Mouse (Mus musculus) midbrain, embryonic 14.5 days (tissue): ENCODE measurements at regions not wholly inside any gene's neighbourhood (a gene's known extent, or its start where the extent isn't known, plus 50 kb on each side); places are given as distances from the start of the nearest gene placed in this dataset.

ENCODE experiments used
- ATAC-seq: fragments of 200-750 bp; cut with Nextera tagmentation; 2 replicates; pipeline ENCODE4 v1.8.0; 2017; ENCODE audit warnings: moderate number of reproducible peaks, moderate library complexity; ENCODE audit not compliant: low FRiP score, low TSS enrichment
- DNase-seq: peaks from one replicate; pipeline ENCODE4 v3.0.0-alpha.2; 2015
- H3K27ac ChIP-seq: fragments of 300-500 bp; sonication (generic); replicated peaks from 2 replicates; pipeline ENCODE4 v1.5.1; 2014; ENCODE audit warnings: mild to moderate bottlenecking, low read depth, low read length, moderate library complexity
- H3K27me3 ChIP-seq: fragments of 300-500 bp; sonication (generic); 2 replicates; pipeline ENCODE4 v1.6.1; 2014; ENCODE audit warnings: low read length, control low read depth, mixed read lengths; ENCODE audit not compliant: control insufficient read depth, insufficient read depth
- H3K36me3 ChIP-seq: fragments of 300-500 bp; sonication (generic); 2 replicates; pipeline ENCODE4 v1.6.1; 2014; ENCODE audit warnings: low read length, control low read depth; ENCODE audit not compliant: control insufficient read depth, insufficient read depth
- H3K4me1 ChIP-seq: fragments of 300-500 bp; sonication (generic); 2 replicates; pipeline ENCODE4 v1.6.1; 2014; ENCODE audit warnings: mild to moderate bottlenecking, antibody characterized with exemption, low read length, control low read depth; ENCODE audit not compliant: control insufficient read depth, insufficient read depth
- H3K4me2 ChIP-seq: fragments of 300-500 bp; sonication (generic); 2 replicates; pipeline ENCODE4 v1.6.1; 2014; ENCODE audit warnings: mild to moderate bottlenecking, low read length, moderate library complexity
- H3K4me3 ChIP-seq: fragments of 300-500 bp; sonication (generic); replicated peaks from 2 replicates; pipeline ENCODE4 v1.5.1; 2014; ENCODE audit warnings: low read depth, low read length
- H3K9ac ChIP-seq: fragments of 300-500 bp; sonication (generic); replicated peaks from 2 replicates; pipeline ENCODE4 v1.6.1; 2014; ENCODE audit warnings: mild to moderate bottlenecking, low read length, moderate library complexity
- H3K9me3 ChIP-seq: fragments of 300-500 bp; sonication (generic); 2 replicates; pipeline ENCODE4 v1.6.1; 2016; ENCODE audit warnings: low read length, control low read depth, mixed read lengths; ENCODE audit not compliant: control insufficient read depth
- WGBS: fragments of 180-500 bp; shearing (Covaris S2); extraction: QIAGEN DNeasy Blood & Tissue Kit; methylation state at CpG from one replicate; pipeline ENCODE4 v1.1.7; 2014; 5-methylcytosine and 5-hydroxymethylcytosine counted together

- Histone ChIP-seq H3K4me2 (no peak overlapping the region), H3K9ac (no peak overlapping the region), H3K9me3 (no peaks in the 10 kb centered on the region), H3K4me1 (no peaks in the 10 kb centered on the region), H3K4me3 (no peak overlapping the region), H3K36me3 (no peaks in the 10 kb centered on the region), H3K27me3 (no peaks in the 10 kb centered on the region), H3K27ac (peak overlapping the region; percentile 22; the same call in 1 of the 2 replicates)
- ATAC-seq = no peak
- WGBS = 46% methylated on average over 4 of the region's 4 CpGs
- DNase-seq = no peak
Measured at GRCm38 (mm10) chr9:73242521-73243308, 129.5 kb downstream of the Rsl24d1 start.

GRCm38 (mm10) chr9:73244177-73244576 is 131.0 kb downstream of the Rsl24d1 start:
- H3K4me1 ChIP-seq = no peaks in the 10 kb centered on the region
- no peaks in the 10 kb centered on the region for H3K27me3 ChIP-seq
- ATAC-seq (no peak), DNase-seq (no peak)
- H3K27ac ChIP-seq = no peak overlapping the region
- H3K4me2 ChIP-seq = no peak overlapping the region
- no peak overlapping the region for H3K4me3 ChIP-seq
- no peaks in the 10 kb centered on the region for H3K36me3 ChIP-seq
- no peaks in the 10 kb centered on the region for H3K9me3 ChIP-seq
- WGBS = 83% methylated on average over 3 of the region's 3 CpGs
- no peak overlapping the region for H3K9ac ChIP-seq

GRCm38 (mm10) chr9:73245524-73245923 is 132.3 kb downstream of the Rsl24d1 start:
- ATAC-seq (no peak), DNase-seq (peak; percentile 32)
- Histone ChIP-seq H3K36me3 (no peaks in the 10 kb centered on the region), H3K4me1 (no peaks in the 10 kb centered on the region), H3K27ac (peak overlapping the region; percentile 49), H3K9ac (no peak overlapping the region), H3K4me3 (no peak overlapping the region), H3K9me3 (no peaks in the 10 kb centered on the region), H3K4me2 (no peak overlapping the region), H3K27me3 (no peaks in the 10 kb centered on the region)
- WGBS = 75% methylated on average over 7 of the region's 7 CpGs

GRCm38 (mm10) chr9:73258171-73258570 is 144.9 kb downstream of the Rsl24d1 start:
- Histone ChIP-seq H3K27me3 (no peaks in the 10 kb centered on the region), H3K36me3 (no peaks in the 10 kb centered on the region), H3K9ac (no peak overlapping the region), H3K9me3 (no peaks in the 10 kb centered on the region), H3K27ac (no peak overlapping the region), H3K4me3 (no peak overlapping the region), H3K4me2 (no peak overlapping the region), H3K4me1 (no peaks in the 10 kb centered on the region)
- WGBS = 73% methylated on average over 9 of the region's 9 CpGs
- DNase-seq (no peak), ATAC-seq (no peak)

- Histone ChIP-seq H3K9me3 (no peaks in the 10 kb centered on the region), H3K27ac (no peak overlapping the region), H3K9ac (no peak overlapping the region), H3K36me3 (no peaks in the 10 kb centered on the region), H3K4me2 (no peak overlapping the region), H3K27me3 (no peaks in the 10 kb centered on the region), H3K4me3 (no peak overlapping the region), H3K4me1 (no peaks in the 10 kb centered on the region)
- DNase-seq (no peak), ATAC-seq (no peak)
- 77% methylated on average over 8 of the region's 8 CpGs for WGBS
Measured at GRCm38 (mm10) chr9:73258640-73259039, 145.4 kb downstream of the Rsl24d1 start.

- 0 out of 2 replicates have a peak, but pooled peaks have one; percentile 60 for ATAC-seq
- Histone ChIP-seq H3K27ac (no peak overlapping the region), H3K9ac (no peak overlapping the region), H3K4me1 (no peaks in the 10 kb centered on the region), H3K4me2 (no peak overlapping the region), H3K9me3 (no peaks in the 10 kb centered on the region), H3K27me3 (no peaks in the 10 kb centered on the region), H3K36me3 (no peaks in the 10 kb centered on the region), H3K4me3 (no peak overlapping the region)
- 30% methylated on average over 5 of the region's 5 CpGs for WGBS
- peak; percentile 41 for DNase-seq
Measured at GRCm38 (mm10) chr9:73262711-73263110, 149.5 kb downstream of the Rsl24d1 start.

GRCm38 (mm10) chr9:73270249-73270648 is 157.0 kb downstream of the Rsl24d1 start:
- WGBS = 86% methylated on average over 5 of the region's 5 CpGs
- DNase-seq = no peak

GRCm38 (mm10) chr9:73272614-73273013 is 159.4 kb downstream of the Rsl24d1 start:
- DNase-seq (no peak), ATAC-seq (no peak)
- Histone ChIP-seq H3K4me2 (no peak overlapping the region), H3K36me3 (no peaks in the 10 kb centered on the region), H3K9ac (no peak overlapping the region), H3K27me3 (no peaks in the 10 kb centered on the region), H3K4me3 (no peak overlapping the region), H3K27ac (no peak overlapping the region), H3K4me1 (no peaks in the 10 kb centered on the region), H3K9me3 (no peaks in the 10 kb centered on the region)
- WGBS = 83% methylated on average over 2 of the region's 2 CpGs

More at GRCm38 (mm10) chr9:73270249-73270648, 157.0 kb downstream of the Rsl24d1 start:
- Histone ChIP-seq H3K9me3 (no peaks in the 10 kb centered on the region), H3K4me1 (no peaks in the 10 kb centered on the region), H3K4me2 (no peak overlapping the region), H3K4me3 (no peak overlapping the region), H3K9ac (no peak overlapping the region), H3K36me3 (no peaks in the 10 kb centered on the region), H3K27me3 (no peaks in the 10 kb centered on the region), H3K27ac (no peak overlapping the region)
- no peak for ATAC-seq

- Histone ChIP-seq H3K27me3 (no peaks in the 10 kb centered on the region), H3K4me2 (no peak overlapping the region), H3K4me1 (no peaks in the 10 kb centered on the region), H3K9me3 (no peaks in the 10 kb centered on the region), H3K36me3 (no peaks in the 10 kb centered on the region), H3K4me3 (no peak overlapping the region), H3K9ac (no peak overlapping the region), H3K27ac (no peak overlapping the region)
- 76% methylated on average over 4 of the region's 4 CpGs for WGBS
- no peak for ATAC-seq
- no peak for DNase-seq
Measured at GRCm38 (mm10) chr9:73273681-73274080, 160.5 kb downstream of the Rsl24d1 start.
